Mouse (Mus musculus) heart, adult 2 months (tissue): ENCODE results near the gene Mblac2.

Source experiments
- CTCF ChIP-seq: fragments of 200-600 bp; IDR thresholded peaks from 2 replicates; pipeline ENCODE4 v1.8.1; 2022; ENCODE audit warnings: antibody characterized with exemption, mild to moderate bottlenecking, moderate library complexity
- EP300 ChIP-seq: fragments of 200-500 bp; IDR thresholded peaks from 2 replicates; pipeline ENCODE4 v1.6.1; 2011; ENCODE audit warnings: low read depth, low read length, control low read depth; ENCODE audit not compliant: insufficient read depth

- TF ChIP-seq CTCF, result no peak
- no peak for TF ChIP-seq EP300
Observed at GRCm38 (mm10) chr13:81790160-81790559, 79.0 kb downstream of the Mblac2 start.
